Mouse (Mus musculus) forebrain, embryonic 10.5 days (tissue): ENCODE measurements around the gene Slc9a9. TPM values are rescaled to one million over a fixed set of nuclear protein-coding genes. Genes with fewer than 3 reads are reported as not detected.
A peak's percentile ranks its signal among the peaks of the same experiment; 100 is the strongest.

Source experiments
- DNase-seq: peaks from one replicate; pipeline ENCODE4 v3.0.0-alpha.2; 2017; ENCODE audit warnings: low spot score; ENCODE audit errors: extremely low spot score
- H3K27ac ChIP-seq: fragments of 300-500 bp; sonication (generic); 2 replicates; pipeline ENCODE4 v1.5.1; 2016; ENCODE audit warnings: mild to moderate bottlenecking
- H3K27me3 ChIP-seq: fragments of 300-500 bp; sonication (generic); 2 replicates; pipeline ENCODE4 v1.6.1; 2016; ENCODE audit warnings: mild to moderate bottlenecking; ENCODE audit not compliant: poor library complexity, severe bottlenecking
- H3K36me3 ChIP-seq: fragments of 300-500 bp; sonication (generic); replicated peaks from 2 replicates; pipeline ENCODE4 v1.6.1; 2016; ENCODE audit warnings: mild to moderate bottlenecking, moderate library complexity
- H3K4me1 ChIP-seq: fragments of 300-500 bp; sonication (generic); 2 replicates; pipeline ENCODE4 v1.6.1; 2016
- H3K4me3 ChIP-seq: fragments of 300-500 bp; sonication (generic); 2 replicates; pipeline ENCODE4 v1.5.1; 2016; ENCODE audit warnings: mild to moderate bottlenecking, moderate library complexity
- H3K9me3 ChIP-seq: fragments of 300-500 bp; sonication (generic); 2 replicates; pipeline ENCODE4 v1.6.1; 2016; ENCODE audit warnings: mild to moderate bottlenecking, moderate library complexity
- WGBS: fragments of 180-500 bp; shearing (Covaris S2); methylation state at CpG from one replicate; pipeline ENCODE4 v1.1.7; 2016; 5-methylcytosine and 5-hydroxymethylcytosine counted together
- polyA plus RNA-seq: library from polyadenylated mRNA; unstranded; fragments of >200 nt; fragmentation: Nextera tagmentation; extraction: Ambion mirVana; gene quantifications from 2 replicates; pipeline ENCODE4 v1.2.1, GENCODE M21; 2016

Gene Slc9a9
- polyA plus RNA-seq, 1 experiment from 2014 or later: 1.2 TPM

DNA sequence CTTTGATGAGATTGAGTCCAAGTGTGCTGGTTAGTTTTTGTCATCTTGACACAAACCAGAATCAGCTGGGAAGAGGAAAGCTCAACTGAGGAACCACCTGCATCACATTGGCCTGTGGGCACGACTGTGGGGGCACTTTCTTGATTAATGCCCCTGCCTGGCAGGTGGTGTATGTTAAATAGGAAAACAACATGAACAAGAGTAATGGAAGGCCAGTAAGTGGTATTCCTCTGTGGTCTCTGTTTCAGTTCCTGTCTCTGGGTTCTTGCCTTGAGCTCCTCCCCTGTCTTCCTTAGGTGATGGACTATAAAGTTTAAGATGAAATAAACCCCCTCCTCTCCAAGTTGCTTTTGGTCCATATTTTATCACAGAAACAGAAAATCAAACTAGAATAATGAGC is 372.7 kb downstream of the Slc9a9 start:
- H3K27ac ChIP-seq: no peak overlapping the region
- no peak overlapping the region for H3K4me3 ChIP-seq
- no peaks in the 10 kb centered on the region for H3K36me3 ChIP-seq
- 70% methylated on average over 1 of the region's 1 CpGs for WGBS
- H3K9me3 ChIP-seq: no peaks in the 10 kb centered on the region
- DNase-seq: no peak
- no peaks in the 10 kb centered on the region for H3K4me1 ChIP-seq
- H3K27me3 ChIP-seq: no peaks in the 10 kb centered on the region

- H3K4me1 ChIP-seq: no peaks in the 10 kb centered on the region
- no peaks in the 10 kb centered on the region for H3K9me3 ChIP-seq
- WGBS: 90% methylated on average over 9 of the region's 9 CpGs
- no peaks in the 10 kb centered on the region for H3K36me3 ChIP-seq
- H3K27me3 ChIP-seq: no peaks in the 10 kb centered on the region
- H3K4me3 ChIP-seq: no peak overlapping the region
- no peak for DNase-seq
- no peak overlapping the region for H3K27ac ChIP-seq
Observed at GRCm38 (mm10) chr9:95052160-95052559, 382.5 kb downstream of the Slc9a9 start.

DNA sequence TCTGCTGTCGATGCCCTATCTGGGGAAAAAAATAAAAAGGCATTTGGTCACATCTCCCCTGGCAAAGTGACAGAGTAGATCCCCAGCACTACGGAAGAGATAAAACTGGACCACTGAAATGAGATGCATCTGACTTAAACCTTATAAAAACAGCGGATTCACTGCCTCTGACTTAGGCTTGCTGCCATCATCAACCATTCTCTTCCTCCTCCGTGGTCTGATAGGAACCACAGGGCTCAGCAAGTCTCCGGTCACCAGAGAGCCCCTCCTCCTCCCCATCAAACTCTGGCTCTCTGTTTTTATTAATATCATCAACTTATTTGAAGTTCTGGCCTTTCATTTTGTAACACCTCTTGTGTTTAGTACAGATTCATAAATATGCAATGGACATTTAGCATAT is 383.5 kb downstream of the Slc9a9 start:
- 84% methylated on average over 5 of the region's 5 CpGs for WGBS
- Histone ChIP-seq H3K4me3 (no peak overlapping the region), H3K27ac (no peak overlapping the region), H3K36me3 (no peaks in the 10 kb centered on the region), H3K4me1 (no peaks in the 10 kb centered on the region), H3K9me3 (no peaks in the 10 kb centered on the region), H3K27me3 (no peaks in the 10 kb centered on the region)
- DNase-seq: no peak

DNA sequence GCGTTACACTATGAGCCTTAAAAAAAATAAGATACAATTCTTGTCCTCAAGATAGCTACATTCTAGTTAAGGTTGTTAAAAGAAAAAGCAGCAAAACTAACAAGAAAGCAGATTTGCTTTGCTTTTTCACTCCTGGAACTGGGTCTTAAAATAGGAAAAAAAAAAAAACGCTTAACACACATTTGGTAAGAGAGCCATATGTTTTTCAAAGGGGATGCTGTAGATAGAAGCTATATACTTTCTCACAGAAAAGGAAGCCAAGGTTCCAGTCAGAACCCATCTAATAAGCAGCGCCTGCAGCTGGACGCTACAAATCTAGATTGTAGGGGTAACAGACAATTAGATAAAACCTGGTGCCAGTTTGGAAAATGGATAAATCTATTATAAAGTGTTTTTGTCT is 386.1 kb downstream of the Slc9a9 start:
- no peak for DNase-seq
- Histone ChIP-seq H3K27ac (no peak overlapping the region), H3K36me3 (no peaks in the 10 kb centered on the region), H3K4me3 (no peak overlapping the region), H3K27me3 (no peaks in the 10 kb centered on the region), H3K9me3 (no peaks in the 10 kb centered on the region), H3K4me1 (no peaks in the 10 kb centered on the region)
- WGBS: 92% methylated on average over 4 of the region's 4 CpGs

DNA sequence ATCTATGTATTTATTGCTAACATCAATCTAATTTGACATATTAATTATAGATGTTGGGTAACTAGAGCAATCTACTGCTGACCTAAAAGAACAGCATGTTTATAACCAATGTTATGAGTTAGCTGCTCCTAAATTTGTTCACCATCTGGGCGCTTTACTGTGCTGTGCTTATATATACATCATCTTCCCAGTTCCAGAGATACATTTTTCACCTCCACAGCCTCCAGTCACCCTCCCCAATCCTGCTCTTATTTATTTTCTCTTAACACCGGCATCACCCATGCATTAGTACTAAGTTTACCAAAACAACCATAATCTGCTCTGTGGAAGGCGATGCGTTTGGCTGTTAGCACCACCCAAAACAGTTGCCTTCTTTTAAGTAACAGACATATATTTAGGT is 391.0 kb downstream of the Slc9a9 start:
- 94% methylated on average over 4 of the region's 4 CpGs for WGBS
- no peaks in the 10 kb centered on the region for H3K4me1 ChIP-seq
- no peaks in the 10 kb centered on the region for H3K9me3 ChIP-seq
- no peak overlapping the region for H3K27ac ChIP-seq
- H3K4me3 ChIP-seq: no peak overlapping the region
- H3K36me3 ChIP-seq: no peaks in the 10 kb centered on the region
- DNase-seq: no peak
- H3K27me3 ChIP-seq: no peaks in the 10 kb centered on the region

DNA sequence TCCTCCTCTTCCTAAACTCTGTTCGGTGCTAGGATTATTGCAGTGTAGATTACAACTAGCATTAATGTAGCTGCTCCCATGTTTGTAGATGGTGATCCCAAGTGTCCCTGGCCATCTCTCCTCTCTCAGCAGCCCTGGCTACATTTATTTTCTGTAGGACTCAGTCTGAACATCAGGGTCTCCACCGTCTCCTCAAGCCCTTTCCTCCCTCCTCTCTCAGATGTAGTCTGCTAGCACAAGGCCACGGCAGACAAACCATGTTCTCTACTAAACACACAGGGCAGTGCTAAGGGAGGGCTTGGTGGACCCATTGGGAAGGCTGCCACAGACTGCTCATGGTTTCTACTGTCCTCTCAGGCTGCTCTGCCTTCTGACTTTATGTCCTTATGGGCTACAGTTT is 397.3 kb downstream of the Slc9a9 start:
- Histone ChIP-seq H3K27me3 (no peaks in the 10 kb centered on the region), H3K36me3 (no peaks in the 10 kb centered on the region), H3K9me3 (peaks cover 4% of the 10 kb centered on the region; the same call in 1 of the 2 replicates), H3K4me3 (no peak overlapping the region), H3K4me1 (peaks cover 19% of the 10 kb centered on the region), H3K27ac (no peak overlapping the region)
- WGBS: 77% methylated on average over 2 of the region's 3 CpGs
- DNase-seq: no peak

GRCm38 (mm10) chr9:95068466-95068865 is 398.8 kb downstream of the Slc9a9 start:
- no peak for DNase-seq
- Histone ChIP-seq H3K4me3 (no peak overlapping the region), H3K27me3 (no peaks in the 10 kb centered on the region), H3K36me3 (no peaks in the 10 kb centered on the region), H3K9me3 (peaks cover 4% of the 10 kb centered on the region; the same call in 1 of the 2 replicates), H3K4me1 (peaks cover 33% of the 10 kb centered on the region), H3K27ac (no peak overlapping the region)
- 98% methylated on average over 2 of the region's 2 CpGs for WGBS

GRCm38 (mm10) chr9:95070832-95071519 is 401.3 kb downstream of the Slc9a9 start:
- H3K9me3 ChIP-seq: peaks cover 4% of the 10 kb centered on the region; the same call in 1 of the 2 replicates
- DNase-seq: no peak
- 78% methylated on average over 13 of the region's 13 CpGs for WGBS
- H3K36me3 ChIP-seq: no peaks in the 10 kb centered on the region
- H3K27ac ChIP-seq: peak overlapping the region; percentile 66; the same call in 1 of the 2 replicates
- H3K4me3 ChIP-seq: no peak overlapping the region
- no peaks in the 10 kb centered on the region for H3K27me3 ChIP-seq
- H3K4me1 ChIP-seq: peaks cover 42% of the 10 kb centered on the region

DNA sequence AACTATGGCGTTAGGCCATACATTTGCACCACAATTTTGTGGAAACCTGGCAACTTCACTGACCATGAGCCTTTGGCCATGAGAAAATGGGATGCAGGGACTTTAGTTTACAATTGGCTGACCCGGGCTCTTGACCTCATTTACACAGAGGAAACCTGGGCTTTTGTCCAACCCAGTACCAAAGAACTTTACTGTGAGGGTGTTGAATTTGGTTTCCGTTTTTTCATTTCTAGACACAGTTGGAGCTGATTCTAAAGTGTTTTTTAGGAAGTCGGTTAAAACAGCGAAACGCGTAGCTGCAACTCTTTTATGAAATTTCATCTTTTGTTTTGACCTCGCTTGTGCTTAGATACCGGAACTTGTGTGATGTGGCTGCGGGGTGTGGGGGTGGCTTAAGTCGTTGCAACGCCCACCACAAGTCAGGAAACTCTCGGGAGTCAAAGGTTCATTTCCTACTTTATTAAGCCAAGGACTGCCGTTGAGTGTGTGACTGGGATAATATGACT is 402.8 kb downstream of the Slc9a9 start:
- peaks cover 4% of the 10 kb centered on the region; the same call in 1 of the 2 replicates for H3K9me3 ChIP-seq
- no peaks in the 10 kb centered on the region for H3K27me3 ChIP-seq
- H3K36me3 ChIP-seq: no peaks in the 10 kb centered on the region
- H3K27ac ChIP-seq: peak overlapping the region; percentile 66
- DNase-seq: no peak
- no peak overlapping the region for H3K4me3 ChIP-seq
- peaks cover 48% of the 10 kb centered on the region for H3K4me1 ChIP-seq
- WGBS: 83% methylated on average over 14 of the region's 14 CpGs

DNA sequence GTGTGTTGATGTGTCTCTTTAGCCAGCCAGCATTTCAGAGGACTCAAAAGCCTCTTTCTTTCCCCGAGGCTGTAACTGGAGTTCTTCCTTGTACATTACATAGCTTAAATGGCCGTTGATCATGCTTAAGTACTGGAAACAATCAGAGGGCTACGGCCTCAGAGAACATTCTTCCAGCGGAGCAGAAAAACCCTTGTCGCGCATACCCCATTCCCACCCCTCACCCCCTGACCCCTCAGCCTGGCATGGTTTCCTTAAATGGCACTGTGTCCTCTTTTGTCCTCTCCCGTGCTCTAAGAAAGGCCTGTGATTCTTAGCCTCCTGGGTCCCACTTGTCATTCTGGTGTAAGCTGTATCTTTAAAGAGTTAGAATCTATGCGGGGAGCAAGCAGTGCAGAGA is 404.0 kb downstream of the Slc9a9 start:
- DNase-seq: no peak
- peak overlapping the region; percentile 65; the same call in 1 of the 2 replicates for H3K27ac ChIP-seq

GRCm38 (mm10) chr9:95075856-95076255 is 406.1 kb downstream of the Slc9a9 start:
- Histone ChIP-seq H3K36me3 (no peaks in the 10 kb centered on the region), H3K4me1 (peaks cover 62% of the 10 kb centered on the region), H3K27ac (peak overlapping the region; percentile 30; the same call in 1 of the 2 replicates), H3K27me3 (no peaks in the 10 kb centered on the region), H3K4me3 (no peak overlapping the region), H3K9me3 (no peaks in the 10 kb centered on the region)
- no peak for DNase-seq
- 82% methylated on average over 12 of the region's 12 CpGs for WGBS

More for the DNA sequence above, 404.0 kb downstream of the Slc9a9 start:
- 24% methylated on average over 8 of the region's 8 CpGs for WGBS
- Histone ChIP-seq H3K4me1 (peaks cover 55% of the 10 kb centered on the region), H3K36me3 (no peaks in the 10 kb centered on the region), H3K4me3 (no peak overlapping the region), H3K9me3 (peaks cover under 1% of the 10 kb centered on the region; the same call in 1 of the 2 replicates), H3K27me3 (no peaks in the 10 kb centered on the region)

GRCm38 (mm10) chr9:95077938-95078337 is 408.2 kb downstream of the Slc9a9 start:
- Histone ChIP-seq H3K4me1 (peaks cover 41% of the 10 kb centered on the region), H3K27ac (no peak overlapping the region), H3K27me3 (peaks cover 8% of the 10 kb centered on the region), H3K4me3 (no peak overlapping the region), H3K9me3 (no peaks in the 10 kb centered on the region), H3K36me3 (no peaks in the 10 kb centered on the region)
- WGBS: 88% methylated on average over 5 of the region's 5 CpGs
- DNase-seq: no peak

GRCm38 (mm10) chr9:95078626-95079025 is 408.9 kb downstream of the Slc9a9 start:
- Histone ChIP-seq H3K9me3 (no peaks in the 10 kb centered on the region), H3K27ac (no peak overlapping the region), H3K4me1 (peaks cover 34% of the 10 kb centered on the region), H3K4me3 (no peak overlapping the region), H3K36me3 (no peaks in the 10 kb centered on the region), H3K27me3 (peaks cover 14% of the 10 kb centered on the region)
- no peak for DNase-seq
- 76% methylated on average over 3 of the region's 3 CpGs for WGBS
